Mouse (Mus musculus): Measurements from ENCODE around the gene Kif27. TPM values are rescaled to one million over a fixed set of nuclear protein-coding genes. Genes with fewer than 3 reads are reported as not detected.

The Kif27 gene
- total RNA-seq, 1 experiment: 0.18 TPM

DNA sequence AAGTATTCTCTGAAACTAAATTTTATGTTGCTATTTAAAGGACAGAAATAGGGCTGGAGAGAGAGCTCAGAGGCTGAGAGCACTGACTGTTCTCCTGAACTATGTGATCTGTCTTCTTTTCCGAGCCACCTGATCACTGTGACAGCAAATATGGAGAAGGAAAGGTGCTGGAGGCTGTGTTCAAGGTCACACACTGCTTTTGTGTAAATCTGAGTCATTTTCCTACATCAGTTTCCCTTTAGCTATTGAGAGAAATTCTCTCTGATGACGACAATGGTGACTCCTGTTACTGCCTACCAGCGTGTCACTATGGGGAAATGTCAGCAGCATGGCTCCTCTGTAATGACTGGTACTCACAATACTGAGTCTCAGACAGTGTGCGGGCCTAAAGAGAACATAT is 97.2 kb downstream of the Kif27 start:
- DNase-seq (ENCODE audit: low read depth, low spot score): no peak
- no peaks in the 10 kb centered on the region for H3K36me3 ChIP-seq (ENCODE audit: control insufficient read depth, insufficient read depth, low read length, poor library complexity, severe bottlenecking)
- peaks cover 0 to 7% of the 10 kb centered on the region in 2 experiments; a peak in 1 of 4 replicates for H3K4me1 ChIP-seq (ENCODE audit: control insufficient read depth in 2 of 2, insufficient read depth in 2 of 2, low read length in 2 of 2, poor library complexity in 1 of 2)
- TF ChIP-seq HCFC1 (IDR thresholded peaks at IDR 0.05; ENCODE audit: borderline replicate concordance, insufficient read depth, low read length) (no peak), ZC3H11A (IDR thresholded peaks at IDR 0.05; ENCODE audit: borderline replicate concordance, low read depth, low read length) (no peak), ZNF384 (IDR thresholded peaks at IDR 0.05; ENCODE audit: low read depth, low read length) (no peak), MAFK (IDR thresholded peaks at IDR 0.05; ENCODE audit: insufficient read depth, low read depth, low read length) (no peak), CHD2 (IDR thresholded peaks at IDR 0.05; ENCODE audit: low read depth, low read length) (no peak)
- H3K9ac ChIP-seq (ENCODE audit: insufficient read depth, low read depth, low read length, poor library complexity, severe bottlenecking): no peak overlapping the region
- no peak overlapping the region for H3K27ac ChIP-seq (ENCODE audit: insufficient read depth, low read depth, low read length, poor library complexity, severe bottlenecking)
- H3K4me3 ChIP-seq (ENCODE audit: insufficient read depth in 1 of 2, low read depth in 1 of 2, low read length in 2 of 2, poor library complexity in 1 of 2, severe bottlenecking in 1 of 2): no peak overlapping the region
- no peaks in the 10 kb centered on the region for H3K9me3 ChIP-seq (ENCODE audit: control insufficient read depth, insufficient read depth, low read depth, low read length)
- in situ Hi-C loops (cut with MboI; ENCODE audit: low sequenced_read_pairs in 2 of 2, unreplicated experiment in 2 of 2): no loop called here

DNA sequence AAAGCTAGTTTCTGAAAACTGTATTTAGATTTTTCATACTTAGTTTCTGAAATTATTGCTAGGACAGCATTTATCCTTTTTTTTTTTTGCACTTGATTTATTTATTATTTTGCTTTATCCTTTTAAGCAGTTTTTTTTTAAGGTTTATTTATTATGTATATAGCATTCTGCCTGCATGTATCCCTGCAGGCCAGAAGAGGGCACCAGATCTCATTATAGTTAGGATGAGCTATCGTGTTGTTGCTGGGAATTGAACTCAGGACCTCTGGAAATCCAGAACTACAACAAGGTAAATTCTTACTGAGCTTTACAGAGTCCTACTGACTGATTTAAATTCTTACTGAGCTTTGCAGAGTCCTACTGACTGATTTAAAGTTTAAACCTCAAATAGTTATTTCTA is 105.7 kb downstream of the Kif27 start:
- in situ Hi-C loops (cut with MboI; ENCODE audit: low sequenced_read_pairs in 2 of 2, unreplicated experiment in 2 of 2): no loop called here
- H3K4me3 ChIP-seq (ENCODE audit: insufficient read depth in 1 of 2, low read depth in 1 of 2, low read length in 2 of 2, poor library complexity in 1 of 2, severe bottlenecking in 1 of 2): no peak overlapping the region
- no peak overlapping the region for H3K9ac ChIP-seq (ENCODE audit: insufficient read depth, low read depth, low read length, poor library complexity, severe bottlenecking)
- no peaks in the 10 kb centered on the region for H3K9me3 ChIP-seq (ENCODE audit: control insufficient read depth, insufficient read depth, low read depth, low read length)
- DNase-seq (ENCODE audit: low read depth, low spot score): no peak
- no peak overlapping the region for H3K27ac ChIP-seq (ENCODE audit: insufficient read depth, low read depth, low read length, poor library complexity, severe bottlenecking)
- H3K4me1 ChIP-seq (ENCODE audit: control insufficient read depth in 2 of 2, insufficient read depth in 2 of 2, low read length in 2 of 2, poor library complexity in 1 of 2): no peaks in the 10 kb centered on the region
- TF ChIP-seq ZNF384 (IDR thresholded peaks at IDR 0.05; ENCODE audit: low read depth, low read length) (no peak), MAFK (IDR thresholded peaks at IDR 0.05; ENCODE audit: insufficient read depth, low read depth, low read length) (no peak), CHD2 (IDR thresholded peaks at IDR 0.05; ENCODE audit: low read depth, low read length) (no peak), ZC3H11A (IDR thresholded peaks at IDR 0.05; ENCODE audit: borderline replicate concordance, low read depth, low read length) (no peak), HCFC1 (IDR thresholded peaks at IDR 0.05; ENCODE audit: borderline replicate concordance, insufficient read depth, low read length) (no peak)
- no peaks in the 10 kb centered on the region for H3K36me3 ChIP-seq (ENCODE audit: control insufficient read depth, insufficient read depth, low read length, poor library complexity, severe bottlenecking)

DNA sequence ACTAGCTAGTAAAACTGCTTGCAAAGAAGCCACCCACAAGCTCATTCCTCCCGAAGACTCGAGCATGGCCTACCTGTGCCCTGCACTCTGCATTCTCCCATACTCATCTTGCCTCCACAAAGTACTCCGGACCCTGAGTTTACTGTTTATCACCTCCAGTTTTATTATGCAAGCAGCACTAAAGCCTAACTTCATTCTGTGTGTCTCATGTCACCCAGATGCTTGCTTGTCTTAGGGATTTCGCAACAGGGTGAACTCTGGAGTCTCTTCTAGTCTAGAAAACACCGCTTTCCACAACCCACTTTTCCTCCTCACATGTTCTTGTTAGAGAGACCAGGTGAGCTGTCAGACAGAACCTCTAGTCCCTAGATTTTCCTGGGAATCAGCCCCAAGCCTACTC is 110.0 kb downstream of the Kif27 start:
- H3K9me3 ChIP-seq (ENCODE audit: control insufficient read depth, insufficient read depth, low read depth, low read length): no peaks in the 10 kb centered on the region
- H3K4me1 ChIP-seq (ENCODE audit: control insufficient read depth in 2 of 2, insufficient read depth in 2 of 2, low read length in 2 of 2, poor library complexity in 1 of 2): no peaks in the 10 kb centered on the region
- H3K27ac ChIP-seq (ENCODE audit: insufficient read depth, low read depth, low read length, poor library complexity, severe bottlenecking): no peak overlapping the region
- TF ChIP-seq MAFK (IDR thresholded peaks at IDR 0.05; ENCODE audit: insufficient read depth, low read depth, low read length): no peak
- TF ChIP-seq HCFC1 (IDR thresholded peaks at IDR 0.05; ENCODE audit: borderline replicate concordance, insufficient read depth, low read length): no peak
- no peak for TF ChIP-seq ZNF384 (IDR thresholded peaks at IDR 0.05; ENCODE audit: low read depth, low read length)
- H3K36me3 ChIP-seq (ENCODE audit: control insufficient read depth, insufficient read depth, low read length, poor library complexity, severe bottlenecking): peaks cover 2% of the 10 kb centered on the region; the same call in 1 of the 2 replicates
- H3K9ac ChIP-seq (ENCODE audit: insufficient read depth, low read depth, low read length, poor library complexity, severe bottlenecking): no peak overlapping the region
- H3K4me3 ChIP-seq (ENCODE audit: insufficient read depth in 1 of 2, low read depth in 1 of 2, low read length in 2 of 2, poor library complexity in 1 of 2, severe bottlenecking in 1 of 2): no peak overlapping the region
- no peak for DNase-seq (ENCODE audit: low read depth, low spot score)
- in situ Hi-C loops (cut with MboI; ENCODE audit: low sequenced_read_pairs in 2 of 2, unreplicated experiment in 2 of 2): no loop called here

Other genes starting within 250 kb of the Kif27 start
- 0.63 and 0.67 TPM in 2 replicates for gene Klhl3, start 245.5 kb downstream of the Kif27 start, total RNA-seq (2012; rRNA removed)
- 84.4 and 93.8 TPM in 2 replicates for gene Hnrnpa0, start 230.6 kb downstream of the Kif27 start, total RNA-seq (2012; rRNA removed)
- gene Idnk, start 201.5 kb downstream of the Kif27 start, total RNA-seq (2012; rRNA removed): 9.6 and 11.3 TPM in 2 replicates
- 60.2 and 91.7 TPM in 2 replicates for gene Ubqln1, start 143.5 kb downstream of the Kif27 start, total RNA-seq (2012; rRNA removed)
- 11.2 and 17.5 TPM in 2 replicates for gene Gkap1, start 83.4 kb downstream of the Kif27 start, total RNA-seq (2012; rRNA removed)
- gene 2210016F16Rik, start 26.1 kb upstream of the Kif27 start, total RNA-seq (2012; rRNA removed): 12.5 and 14.5 TPM in 2 replicates
- gene Rmi1, start 43.1 kb upstream of the Kif27 start, total RNA-seq (2012; rRNA removed): 19.5 and 22.3 TPM in 2 replicates
- 576 and 704 TPM in 2 replicates for gene Hnrnpk, start 44.2 kb upstream of the Kif27 start, total RNA-seq (2012; rRNA removed)